Mouse (Mus musculus) CH12.LX (cell line): ENCODE results near the gene Rnf5.
A peak's percentile ranks its signal among the peaks of the same experiment; 100 is the strongest.

Source experiments
- CHD1 ChIP-seq: IDR thresholded peaks from 2 replicates; pipeline ENCODE4 v1.6.1; 2012; ENCODE audit warnings: low read depth, low read length, improper control_type of control experiment, inconsistent platforms
- CTCF ChIP-seq, 2 experiments: IDR thresholded peaks in 1 of 2; conservative IDR thresholded peaks in 1 of 2; 2 replicates each; pipeline ENCODE4 v1.5.1; 2011 to 2012; ENCODE audit warnings: low read depth in 2 of 2, low read length in 2 of 2, improper control_type of control experiment in 1 of 2, inconsistent platforms in 1 of 2, mild to moderate bottlenecking in 1 of 2, moderate library complexity in 1 of 2
- E2F4 ChIP-seq: IDR thresholded peaks from 2 replicates; pipeline ENCODE4 v1.6.1; 2011; ENCODE audit warnings: low read depth, low read length, improper control_type of control experiment; ENCODE audit not compliant: insufficient replicate concordance
- ETS1 ChIP-seq: conservative IDR thresholded peaks from 2 replicates; pipeline ENCODE4 v1.6.1; 2012; ENCODE audit warnings: low read depth, mild to moderate bottlenecking, inconsistent platforms, low read length, improper control_type of control experiment, moderate library complexity
- HCFC1 ChIP-seq: IDR thresholded peaks from 2 replicates; pipeline ENCODE4 v1.6.1; 2012; ENCODE audit warnings: low read depth, mild to moderate bottlenecking, inconsistent platforms, low read length, improper control_type of control experiment
- JUN ChIP-seq: IDR thresholded peaks from 2 replicates; pipeline ENCODE4 v1.6.1; 2011; ENCODE audit warnings: low read depth, mild to moderate bottlenecking, low read length, improper control_type of control experiment, moderate library complexity; ENCODE audit not compliant: insufficient read depth
- KAT2A ChIP-seq: IDR thresholded peaks from 2 replicates; pipeline ENCODE4 v1.6.1; 2012; ENCODE audit warnings: low read length, improper control_type of control experiment, inconsistent platforms; ENCODE audit not compliant: insufficient replicate concordance
- MAFK ChIP-seq: IDR thresholded peaks from 2 replicates; pipeline ENCODE4 v1.6.1; 2011; ENCODE audit warnings: low read length, improper control_type of control experiment; ENCODE audit not compliant: insufficient replicate concordance
- MAZ ChIP-seq: IDR thresholded peaks from 2 replicates; pipeline ENCODE4 v1.6.1; 2012; ENCODE audit warnings: low read depth, mild to moderate bottlenecking, inconsistent platforms, low read length, improper control_type of control experiment, moderate library complexity
- POLR2A ChIP-seq: IDR thresholded peaks from 2 replicates; pipeline ENCODE4 v1.6.1; 2011; ENCODE audit warnings: low read depth, mild to moderate bottlenecking, improper control_type of control experiment, low read length
- TCF12 ChIP-seq: IDR thresholded peaks from 2 replicates; pipeline ENCODE4 v1.6.1; 2014; ENCODE audit warnings: low read depth, mild to moderate bottlenecking, inconsistent platforms, low read length, improper control_type of control experiment
- USF1 ChIP-seq: IDR thresholded peaks from 2 replicates; pipeline ENCODE4 v1.6.1; 2014; ENCODE audit warnings: low read depth, mild to moderate bottlenecking, inconsistent platforms, low read length, improper control_type of control experiment
- ZC3H11A ChIP-seq: IDR thresholded peaks from 2 replicates; pipeline ENCODE4 v1.6.1; 2012; ENCODE audit warnings: low read depth, mild to moderate bottlenecking, inconsistent platforms, low read length, improper control_type of control experiment

- TF ChIP-seq MAFK (no peak), E2F4 (no peak), JUN (no peak), POLR2A (no peak), ETS1 (no peak), CTCF (conservative IDR thresholded peaks at IDR 0.05 in 1 of 2, IDR thresholded peaks at IDR 0.05 in 1 of 2; ENCODE audit: low read depth in 2 of 2, low read length in 2 of 2) (peak; percentile 89 to 96), KAT2A (no peak), TCF12 (no peak), ZC3H11A (no peak), USF1 (no peak), CHD1 (no peak), HCFC1 (no peak), MAZ (no peak)
Measured at GRCm38 (mm10) chr17:34618999-34619398, 15.5 kb upstream of the Rnf5 start.
